ENCODE assay signal across 8 mouse cellular contexts in the genomic region with DNA sequence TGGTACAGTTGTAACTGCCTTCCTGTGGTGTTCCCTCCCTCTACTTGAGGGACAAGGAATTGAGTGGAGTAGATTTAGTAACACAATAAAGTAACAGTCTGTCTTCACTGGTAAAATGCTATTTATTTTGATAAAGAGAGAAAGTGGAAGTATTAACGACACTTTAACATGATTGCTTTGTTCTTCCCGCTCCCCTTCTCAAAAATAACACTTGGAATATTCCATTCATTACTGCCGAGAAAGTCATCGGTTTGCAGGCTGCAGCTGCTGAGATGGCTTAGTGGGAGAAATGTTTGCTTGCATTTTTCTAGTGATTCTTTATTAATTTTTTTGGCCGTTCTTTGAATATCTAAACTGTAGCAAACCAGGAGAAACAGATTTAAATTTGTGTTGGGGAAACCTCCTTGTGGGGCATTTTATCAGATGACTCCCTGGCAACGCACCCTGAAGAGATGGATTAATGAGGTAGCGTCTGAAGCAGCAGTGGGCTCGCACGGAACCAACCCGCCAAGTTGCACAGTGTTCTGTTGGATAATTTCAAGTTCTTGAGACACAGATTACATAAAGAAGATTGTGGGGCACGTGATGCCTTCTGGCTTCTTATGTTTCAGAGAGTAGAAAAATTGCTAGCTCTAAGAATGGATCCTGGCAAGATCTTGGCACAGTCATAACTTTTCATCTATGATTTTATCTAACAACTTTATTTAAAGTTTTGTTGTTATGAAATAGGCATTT. TPM values are rescaled to one million over a fixed set of nuclear protein-coding genes. Genes with fewer than 3 reads are reported as not detected.
DNase-seq lines count a peak whose midpoint lies in the region; ATAC-seq and TF ChIP-seq lines count a peak whose summit lies in the region.

No protein-coding gene starts in this region.

- H3K9me3 ChIP-seq in lung, embryonic 14.5 days (ENCODE audit: low read depth, low read length) = no peaks in the 10 kb centered on the region
- H3K9me3 ChIP-seq in stomach, embryonic 15.5 days = no peaks in the 10 kb centered on the region

- 32% methylated on average over 11 of the region's 11 CpGs for WGBS in lung, embryonic 14.5 days
- 37% methylated on average over 11 of the region's 11 CpGs for WGBS in stomach, embryonic 15.5 days

- no peak for TF ChIP-seq CTCF in lung, embryonic 14.5 days (IDR thresholded peaks at IDR 0.05; ENCODE audit: low read depth)

- peak overlapping the region; percentile 44; the same call in 1 of the 2 replicates for H3K27ac ChIP-seq in lung, embryonic 14.5 days (ENCODE audit: low read depth)
- no peak overlapping the region for H3K27ac ChIP-seq in stomach, embryonic 15.5 days

- DNase-seq in cerebellum, adult 18-20 months = peak; percentile 44 to 54
- peak; percentile 48 for DNase-seq in lung, embryonic 14.5 days
- no peak for DNase-seq in lung, postnatal 4 days
- peak; percentile 62 to 75 for DNase-seq in left cerebral cortex, postnatal 14 days (ENCODE audit: low spot score in 2 of 2)
- no peak for DNase-seq in thymus, postnatal 4 days
- DNase-seq in urinary bladder, postnatal 4 days (ENCODE audit: low spot score in 2 of 2) = no peak

- intact Hi-C loops in left cerebral cortex, postnatal 14 days (cut with DNase I) = no loop called here

- no peaks in the 10 kb centered on the region for H3K27me3 ChIP-seq in lung, embryonic 14.5 days (ENCODE audit: insufficient read depth, low read length)
- no peaks in the 10 kb centered on the region for H3K27me3 ChIP-seq in stomach, embryonic 15.5 days (replicated peaks)

- peaks cover 4% of the 10 kb centered on the region; the same call in 1 of the 2 replicates for H3K4me1 ChIP-seq in lung, embryonic 14.5 days (ENCODE audit: insufficient read depth)
- no peaks in the 10 kb centered on the region for H3K4me1 ChIP-seq in stomach, embryonic 15.5 days

- no peaks in the 10 kb centered on the region for H3K36me3 ChIP-seq in lung, embryonic 14.5 days (ENCODE audit: insufficient read depth)
- H3K36me3 ChIP-seq in stomach, embryonic 15.5 days = no peaks in the 10 kb centered on the region

- no peak overlapping the region for H3K4me3 ChIP-seq in lung, embryonic 14.5 days (ENCODE audit: low read depth, low read length)
- H3K4me3 ChIP-seq in stomach, embryonic 15.5 days (replicated peaks) = no peak overlapping the region; the same call in 1 of the 2 replicates

- no peak; the same call in 1 of the 2 replicates for ATAC-seq in cerebellum, adult (ENCODE audit: insufficient number of reproducible peaks, low FRiP score, low TSS enrichment)
- no peak for ATAC-seq in lung, embryonic 14.5 days (ENCODE audit: insufficient read depth)
- ATAC-seq in stomach, embryonic 15.5 days (ENCODE audit: insufficient read depth, low FRiP score, low read depth) = no peak

- no peak overlapping the region for H3K9ac ChIP-seq in lung, embryonic 14.5 days
- no peak overlapping the region for H3K9ac ChIP-seq in stomach, embryonic 15.5 days

- H3K4me2 ChIP-seq in lung, embryonic 14.5 days = peak overlapping the region; percentile 46
- H3K4me2 ChIP-seq in stomach, embryonic 15.5 days = peak overlapping the region; percentile 42

RNA-seq across cellular contexts. Expression of a gene that starts 32.2 kb away (rescaled TPM):
- 28.0 and 31.9 TPM in 2 replicates for polyA plus RNA-seq in lung, embryonic 14.5 days (2014; fragmentation: Nextera tagmentation; extraction: Ambion mirVana)
- 100 to 1,000 TPM; 148 to 158 TPM for total RNA-seq in left cerebral cortex, postnatal 14 days (2021)
- polyA plus RNA-seq in stomach, embryonic 15.5 days (2015; fragmentation: Nextera tagmentation; extraction: Ambion mirVana) = 25.0 and 26.3 TPM in 2 replicates

Comparison
In these comparisons a context has a peak if more than half of its experiments do, and no peak if none do; other contexts are left out.
1. DNase-seq: peak in cerebellum, adult 18-20 months (2 of 2), lung, embryonic 14.5 days (single experiment) and left cerebral cortex, postnatal 14 days (2 of 2); none in lung, postnatal 4 days (0 of 2), thymus, postnatal 4 days (single experiment) and urinary bladder, postnatal 4 days (0 of 2).